Mouse (Mus musculus): Measurements from ENCODE around the gene Bcar3.

- TF ChIP-seq CTCF (IDR thresholded peaks at IDR 0.05; ENCODE audit: low read depth, low read length) (no peak), POLR2A (IDR thresholded peaks at IDR 0.05; ENCODE audit: borderline replicate concordance, low read depth, low read length) (no peak)
Observed at GRCm38 (mm10) chr3:122362719-122363118, 68.8 kb downstream of the Bcar3 start.

Data from bone marrow macrophage, adult 2 months (primary cell).